27 mouse cellular contexts compared by ENCODE assay signal in genomic region chr2:11917373-11917772, GRCm38 (mm10).
"Had no signal": no experiment of that assay in that cellular context is flagged by ENCODE, and none has a peak within 500 bp of the region (broad histone marks: within the 10 kb centered on the region; RNA-seq: fewer than 3 reads in every experiment).

No protein-coding gene starts in this region.

- H3K9me3 ChIP-seq: embryonic facial prominence, embryonic 10.5 days; embryonic facial prominence, embryonic 12.5 days; embryonic facial prominence, embryonic 13.5 days; embryonic facial prominence, embryonic 15.5 days; forebrain, embryonic 10.5 days; forebrain, embryonic 12.5 days; forebrain, embryonic 13.5 days; forebrain, embryonic 15.5 days had no signal

- H3K27ac ChIP-seq: embryonic facial prominence, embryonic 10.5 days; embryonic facial prominence, embryonic 12.5 days; embryonic facial prominence, embryonic 13.5 days; embryonic facial prominence, embryonic 15.5 days; forebrain, embryonic 10.5 days; forebrain, embryonic 12.5 days; forebrain, embryonic 13.5 days; forebrain, embryonic 15.5 days; gastrocnemius, adult 2 months; heart, adult 2 months had no signal

- H3K36me3 ChIP-seq: embryonic facial prominence, embryonic 10.5 days; embryonic facial prominence, embryonic 12.5 days; embryonic facial prominence, embryonic 13.5 days; embryonic facial prominence, embryonic 15.5 days; forebrain, embryonic 10.5 days; forebrain, embryonic 12.5 days; forebrain, embryonic 15.5 days had no signal

- H3K9ac ChIP-seq: embryonic facial prominence, embryonic 12.5 days; embryonic facial prominence, embryonic 13.5 days; embryonic facial prominence, embryonic 15.5 days; forebrain, embryonic 12.5 days; forebrain, embryonic 13.5 days; forebrain, embryonic 15.5 days; forebrain, postnatal 0 days had no signal

- ATAC-seq: forebrain, embryonic 13.5 days; forebrain, embryonic 14.5 days; forebrain, embryonic 15.5 days; forebrain, embryonic 16.5 days; forebrain, postnatal 0 days had no signal

- DNase-seq: cerebellum, adult 8-10 months; cerebellum, adult 9-10 months; cerebellum, adult 9-11 months; cerebellum, postnatal 10 days; cerebellum, postnatal 14 days; cerebellum, postnatal 25 days; embryo, embryonic 11 days; forebrain, postnatal 0 days; gastrocnemius, adult 2 months; gastrocnemius, postnatal 10 days; gastrocnemius, postnatal 14 days; gastrocnemius, postnatal 25 days; gastrocnemius, postnatal 36 days; heart, adult 11 months; heart, adult 18-20 months; heart, adult 2 months had no signal

- H3K4me1 ChIP-seq: embryonic facial prominence, embryonic 10.5 days; embryonic facial prominence, embryonic 12.5 days; embryonic facial prominence, embryonic 13.5 days; embryonic facial prominence, embryonic 15.5 days; forebrain, embryonic 10.5 days; forebrain, embryonic 12.5 days; forebrain, embryonic 13.5 days; forebrain, embryonic 15.5 days had no signal

- H3K4me2 ChIP-seq: embryonic facial prominence, embryonic 12.5 days; embryonic facial prominence, embryonic 13.5 days; embryonic facial prominence, embryonic 15.5 days; forebrain, embryonic 12.5 days; forebrain, embryonic 13.5 days; forebrain, embryonic 15.5 days had no signal

- H3K27me3 ChIP-seq: embryonic facial prominence, embryonic 12.5 days; embryonic facial prominence, embryonic 13.5 days; embryonic facial prominence, embryonic 15.5 days; forebrain, embryonic 12.5 days; forebrain, embryonic 13.5 days; forebrain, embryonic 15.5 days had no signal

- H3K4me3 ChIP-seq: embryonic facial prominence, embryonic 10.5 days; embryonic facial prominence, embryonic 12.5 days; embryonic facial prominence, embryonic 13.5 days; embryonic facial prominence, embryonic 15.5 days; erythroblast, embryonic 14.5 days; forebrain, embryonic 10.5 days; forebrain, embryonic 12.5 days; forebrain, embryonic 13.5 days; forebrain, embryonic 15.5 days; gastrocnemius, adult 2 months; heart, adult 2 months had no signal
